In genomic region chr8:122546811-122547453, GRCm38 (mm10) we compare ENCODE assay signal across 8 mouse cellular contexts. TPM values are rescaled to one million over a fixed set of nuclear protein-coding genes. Genes with fewer than 3 reads are reported as not detected.
A peak's percentile ranks its signal among the peaks of the same experiment; 100 is the strongest.
DNase-seq lines count a peak whose midpoint lies in the region; ATAC-seq and TF ChIP-seq lines count a peak whose summit lies in the region.

No protein-coding gene starts in this region.

- intact Hi-C loops in heart, adult 2 months (cut with DNase I): loop anchor here (1.0 kb wide), 2 partner anchors 24 to 32 kb away; no protein-coding TSS in a partner anchor

- WGBS in midbrain, embryonic 10.5 days: 75% methylated on average over 24 of the region's 24 CpGs
- 75% methylated on average over 24 of the region's 24 CpGs for WGBS in midbrain, postnatal 0 days
- 19% methylated on average over 24 of the region's 24 CpGs for WGBS in heart, adult 2 months
- WGBS in kidney, adult 2 months: 7% methylated on average over 24 of the region's 24 CpGs
- WGBS in lung, embryonic 14.5 days: 41% methylated on average over 24 of the region's 24 CpGs

- DNase-seq in midbrain, embryonic 10.5 days (ENCODE audit: low spot score): no peak
- no peak for DNase-seq in midbrain, postnatal 0 days (ENCODE audit: low spot score)
- DNase-seq in heart, adult 2 months: peak; percentile 79 to 86
- peak; percentile 93 for DNase-seq in kidney, adult 2 months
- DNase-seq in lung, embryonic 14.5 days: peak; percentile 74
- DNase-seq in urinary bladder, adult 2 months (ENCODE audit: low spot score): no peak
- no peak for DNase-seq in spleen, postnatal 36 days (ENCODE audit: low spot score in 2 of 2)
- DNase-seq in layer of hippocampus, postnatal 14 days (ENCODE audit: low spot score in 2 of 2): no peak

- no peaks in the 10 kb centered on the region for H3K9me3 ChIP-seq in midbrain, embryonic 10.5 days (replicated peaks)
- H3K9me3 ChIP-seq in midbrain, postnatal 0 days (ENCODE audit: low read length): no peaks in the 10 kb centered on the region
- no peaks in the 10 kb centered on the region for H3K9me3 ChIP-seq in lung, embryonic 14.5 days (ENCODE audit: low read depth, low read length)

- peak; percentile 89; the same call in 1 of the 2 replicates for TF ChIP-seq EP300 in heart, adult 2 months (IDR thresholded peaks at IDR 0.05; ENCODE audit: insufficient read depth, low read depth, low read length)

- peaks cover 39% of the 10 kb centered on the region for H3K27me3 ChIP-seq in midbrain, embryonic 10.5 days (ENCODE audit: low read depth, poor library complexity, severe bottlenecking)
- peaks cover 18% of the 10 kb centered on the region; the same call in 1 of the 2 replicates for H3K27me3 ChIP-seq in midbrain, postnatal 0 days (ENCODE audit: insufficient read depth, low read length)
- no peaks in the 10 kb centered on the region for H3K27me3 ChIP-seq in heart, adult 2 months (ENCODE audit: control insufficient read depth, insufficient read depth, low read length)
- H3K27me3 ChIP-seq in kidney, adult 2 months (replicated peaks; ENCODE audit: control insufficient read depth, insufficient read depth, low read length): no peaks in the 10 kb centered on the region
- H3K27me3 ChIP-seq in lung, embryonic 14.5 days (ENCODE audit: insufficient read depth, low read length): no peaks in the 10 kb centered on the region

- no peak for ATAC-seq in midbrain, postnatal 0 days (ENCODE audit: low FRiP score)
- ATAC-seq in lung, embryonic 14.5 days (ENCODE audit: insufficient read depth): no peak

- H3K4me3 ChIP-seq in midbrain, embryonic 10.5 days: peak overlapping the region; percentile 15; the same call in 1 of the 2 replicates
- H3K4me3 ChIP-seq in midbrain, postnatal 0 days (ENCODE audit: low read depth, low read length): no peak overlapping the region
- H3K4me3 ChIP-seq in heart, adult 2 months: 0 out of 2 replicates have a peak overlapping the region, but pooled peaks have one; percentile 18
- no peak overlapping the region for H3K4me3 ChIP-seq in kidney, adult 2 months (ENCODE audit: insufficient read depth, low read depth, low read length)
- H3K4me3 ChIP-seq in lung, embryonic 14.5 days (ENCODE audit: low read depth, low read length): peak overlapping the region; percentile 19

- no peak overlapping the region for H3K4me2 ChIP-seq in midbrain, postnatal 0 days (ENCODE audit: low read depth, low read length, poor library complexity, severe bottlenecking)
- peak overlapping the region; percentile 93 for H3K4me2 ChIP-seq in lung, embryonic 14.5 days

- H3K79me2 ChIP-seq in heart, adult 2 months (replicated peaks; ENCODE audit: control insufficient read depth, insufficient read depth, low read length): peaks cover 7% of the 10 kb centered on the region

- H3K27ac ChIP-seq in midbrain, embryonic 10.5 days (replicated peaks): peak overlapping the region; percentile 70
- H3K27ac ChIP-seq in midbrain, postnatal 0 days (ENCODE audit: low read depth, low read length): no peak overlapping the region
- H3K27ac ChIP-seq in heart, adult 2 months: peak overlapping the region; percentile 80
- peak overlapping the region; percentile 95 for H3K27ac ChIP-seq in kidney, adult 2 months (ENCODE audit: insufficient read depth, low read depth, low read length)
- peak overlapping the region; percentile 69 for H3K27ac ChIP-seq in lung, embryonic 14.5 days (ENCODE audit: low read depth)

- TF ChIP-seq CTCF in midbrain, postnatal 0 days (IDR thresholded peaks at IDR 0.05): no peak
- TF ChIP-seq CTCF in heart, adult 2 months (IDR thresholded peaks at IDR 0.05): no peak
- no peak for TF ChIP-seq CTCF in kidney, adult 2 months (conservative IDR thresholded peaks at IDR 0.05; ENCODE audit: insufficient read depth, insufficient read length, low read depth, low read length)
- no peak for TF ChIP-seq CTCF in lung, embryonic 14.5 days (IDR thresholded peaks at IDR 0.05; ENCODE audit: low read depth)

- peaks cover 43% of the 10 kb centered on the region for H3K4me1 ChIP-seq in midbrain, embryonic 10.5 days
- H3K4me1 ChIP-seq in midbrain, postnatal 0 days (ENCODE audit: insufficient read depth, low read length): no peaks in the 10 kb centered on the region
- H3K4me1 ChIP-seq in heart, adult 2 months (ENCODE audit: control insufficient read depth, insufficient read depth, low read length): peaks cover 13% of the 10 kb centered on the region
- peaks cover 34% of the 10 kb centered on the region for H3K4me1 ChIP-seq in kidney, adult 2 months (ENCODE audit: control insufficient read depth, insufficient read depth, low read length)
- peaks cover 18% of the 10 kb centered on the region for H3K4me1 ChIP-seq in lung, embryonic 14.5 days (ENCODE audit: insufficient read depth)

- H3K9ac ChIP-seq in midbrain, postnatal 0 days (replicated peaks; ENCODE audit: low read length, poor library complexity, severe bottlenecking): no peak overlapping the region
- peak overlapping the region; percentile 36 for H3K9ac ChIP-seq in heart, adult 2 months (ENCODE audit: low read depth, low read length)
- peak overlapping the region; percentile 44 for H3K9ac ChIP-seq in lung, embryonic 14.5 days

- no peaks in the 10 kb centered on the region for H3K36me3 ChIP-seq in midbrain, embryonic 10.5 days
- no peaks in the 10 kb centered on the region for H3K36me3 ChIP-seq in midbrain, postnatal 0 days (ENCODE audit: insufficient read depth, low read length)
- H3K36me3 ChIP-seq in heart, adult 2 months (ENCODE audit: control insufficient read depth, insufficient read depth, low read length): no peaks in the 10 kb centered on the region
- H3K36me3 ChIP-seq in kidney, adult 2 months (ENCODE audit: control insufficient read depth, insufficient read depth, low read length): no peaks in the 10 kb centered on the region
- H3K36me3 ChIP-seq in lung, embryonic 14.5 days (ENCODE audit: insufficient read depth): peaks cover 22% of the 10 kb centered on the region; the same call in 1 of the 2 replicates

- TF ChIP-seq POLR2A in heart, adult 2 months (IDR thresholded peaks at IDR 0.05; ENCODE audit: insufficient read depth, low read depth, low read length): no peak
- peak; percentile 5 for TF ChIP-seq POLR2A in kidney, adult 2 months (IDR thresholded peaks at IDR 0.05; ENCODE audit: low read depth, low read length)

RNA-seq across cellular contexts. Expression of gene Piezo1, which starts 4.2 kb away (rescaled TPM):
- polyA plus RNA-seq in midbrain, embryonic 10.5 days (2016; fragmentation: Nextera tagmentation; extraction: Ambion mirVana): 5.8 and 8.2 TPM in 2 replicates
- total RNA-seq in midbrain, postnatal 0 days (2014; rRNA removed): 10.8 and 14.2 TPM in 2 replicates
- 1.3 and 1.8 TPM in 2 replicates for polyA plus RNA-seq in midbrain, postnatal 0 days (2015; fragmentation: Nextera tagmentation; extraction: Ambion mirVana)
- total RNA-seq in heart, adult 2 months (2021): 10 to 100 TPM; 14.0 to 14.8 TPM
- polyA plus RNA-seq in heart, adult 2 months (2012; rRNA removed): 48.5 and 55.5 TPM in 2 replicates
- polyA plus RNA-seq in kidney, adult 2 months (2012; rRNA removed): 102 and 121 TPM in 2 replicates
- polyA plus RNA-seq in lung, embryonic 14.5 days (2014; fragmentation: Nextera tagmentation; extraction: Ambion mirVana): 26.6 and 27.7 TPM in 2 replicates
- polyA plus RNA-seq in urinary bladder, adult 2 months (2012; rRNA removed): 68.9 and 70.9 TPM in 2 replicates
- total RNA-seq in layer of hippocampus, postnatal 14 days (2021): 1 to 10 TPM; 5.1 to 6.5 TPM

RNA-seq across cellular contexts. Expression of gene Cdt1, which starts 20.9 kb away (rescaled TPM):
- 63.2 and 70.9 TPM in 2 replicates for polyA plus RNA-seq in midbrain, embryonic 10.5 days (2016; fragmentation: Nextera tagmentation; extraction: Ambion mirVana)
- total RNA-seq in midbrain, postnatal 0 days (2014; rRNA removed): 9.2 and 15.6 TPM in 2 replicates
- 6.4 TPM in 2 replicates for polyA plus RNA-seq in midbrain, postnatal 0 days (2015; fragmentation: Nextera tagmentation; extraction: Ambion mirVana)
- 1 to 10 TPM; 2.0 to 2.7 TPM for total RNA-seq in heart, adult 2 months (2021)
- 3.2 and 3.5 TPM in 2 replicates for polyA plus RNA-seq in heart, adult 2 months (2012; rRNA removed)
- polyA plus RNA-seq in kidney, adult 2 months (2012; rRNA removed): 7.1 and 8.6 TPM in 2 replicates
- polyA plus RNA-seq in lung, embryonic 14.5 days (2014; fragmentation: Nextera tagmentation; extraction: Ambion mirVana): 47.1 and 50.3 TPM in 2 replicates
- 6.6 and 9.9 TPM in 2 replicates for polyA plus RNA-seq in urinary bladder, adult 2 months (2012; rRNA removed)
- total RNA-seq in layer of hippocampus, postnatal 14 days (2021): 1 to 10 TPM; 2.0 to 2.9 TPM

RNA-seq across cellular contexts. Expression of gene Aprt, which starts 29.8 kb away (rescaled TPM):
- polyA plus RNA-seq in midbrain, embryonic 10.5 days (2016; fragmentation: Nextera tagmentation; extraction: Ambion mirVana): 241 and 278 TPM in 2 replicates
- total RNA-seq in midbrain, postnatal 0 days (2014; rRNA removed): 83.9 and 97.2 TPM in 2 replicates
- 157 and 170 TPM in 2 replicates for polyA plus RNA-seq in midbrain, postnatal 0 days (2015; fragmentation: Nextera tagmentation; extraction: Ambion mirVana)
- total RNA-seq in heart, adult 2 months (2021): 10 to 100 TPM; 36.6 to 38.5 TPM
- polyA plus RNA-seq in heart, adult 2 months (2012; rRNA removed): 42.1 and 45.1 TPM in 2 replicates
- 177 and 190 TPM in 2 replicates for polyA plus RNA-seq in kidney, adult 2 months (2012; rRNA removed)
- 338 and 366 TPM in 2 replicates for polyA plus RNA-seq in lung, embryonic 14.5 days (2014; fragmentation: Nextera tagmentation; extraction: Ambion mirVana)
- 88.1 and 93.0 TPM in 2 replicates for polyA plus RNA-seq in urinary bladder, adult 2 months (2012; rRNA removed)
- total RNA-seq in layer of hippocampus, postnatal 14 days (2021): 10 to 100 TPM; 74.0 to 82.4 TPM

Comparison
In these comparisons a context has a peak if more than half of its experiments do, and no peak if none do; other contexts are left out.
1. H3K4me3 ChIP-seq: peak in midbrain, embryonic 10.5 days (single experiment), heart, adult 2 months (single experiment) and lung, embryonic 14.5 days (single experiment); none in midbrain, postnatal 0 days (single experiment) and kidney, adult 2 months (single experiment).
2. DNase-seq: peak in heart, adult 2 months (2 of 2), kidney, adult 2 months (single experiment) and lung, embryonic 14.5 days (single experiment); none in midbrain, embryonic 10.5 days (single experiment), midbrain, postnatal 0 days (single experiment), urinary bladder, adult 2 months (single experiment), spleen, postnatal 36 days (0 of 2) and layer of hippocampus, postnatal 14 days (0 of 2).